Mouse (Mus musculus) stomach, embryonic 14.5 days (tissue): ENCODE measurements around the gene Zbtb49. TPM values are rescaled to one million over a fixed set of nuclear protein-coding genes. Genes with fewer than 3 reads are reported as not detected.
A peak's percentile ranks its signal among the peaks of the same experiment; 100 is the strongest.

ENCODE experiments used
- ATAC-seq: fragments of 200-750 bp; cut with Nextera tagmentation; 2 replicates; pipeline ENCODE4 v1.8.0; 2017; ENCODE audit warnings: low read depth, moderate TSS enrichment; ENCODE audit not compliant: insufficient number of reproducible peaks, insufficient read depth, low FRiP score
- H3K27ac ChIP-seq: fragments of 300-500 bp; sonication (generic); 2 replicates; pipeline ENCODE4 v1.5.1; 2014; ENCODE audit warnings: mild to moderate bottlenecking, low read length, moderate library complexity, mixed read lengths
- H3K27me3 ChIP-seq: fragments of 300-500 bp; sonication (generic); 2 replicates; pipeline ENCODE4 v1.6.1; 2014; ENCODE audit warnings: low read length, control low read depth, mixed read lengths; ENCODE audit not compliant: control insufficient read depth, insufficient read depth
- H3K36me3 ChIP-seq: fragments of 300-500 bp; sonication (generic); 2 replicates; pipeline ENCODE4 v1.6.1; 2014; ENCODE audit warnings: mild to moderate bottlenecking, control low read depth, low read length, moderate library complexity, mixed read lengths; ENCODE audit not compliant: control insufficient read depth, insufficient read depth
- H3K4me1 ChIP-seq: fragments of 300-500 bp; sonication (generic); 2 replicates; pipeline ENCODE4 v1.6.1; 2014; ENCODE audit warnings: low read length, control low read depth, mixed read lengths; ENCODE audit not compliant: control insufficient read depth, insufficient read depth
- H3K4me2 ChIP-seq: fragments of 300-500 bp; sonication (generic); replicated peaks from 2 replicates; pipeline ENCODE4 v1.6.1; 2014; ENCODE audit warnings: low read depth, low read length, control low read depth
- H3K4me3 ChIP-seq: fragments of 300-500 bp; sonication (generic); 2 replicates; pipeline ENCODE4 v1.5.1; 2014; ENCODE audit warnings: low read depth, low read length, control low read depth
- H3K9ac ChIP-seq: fragments of 300-500 bp; sonication (generic); replicated peaks from 2 replicates; pipeline ENCODE4 v1.6.1; 2014; ENCODE audit warnings: low read depth, mild to moderate bottlenecking, control low read depth, low read length, moderate library complexity, mixed read lengths
- H3K9me3 ChIP-seq: fragments of 300-500 bp; sonication (generic); 2 replicates; pipeline ENCODE4 v1.6.1; 2016; ENCODE audit warnings: low read depth, low read length, control low read depth; ENCODE audit not compliant: control insufficient read depth
- WGBS: fragments of 180-500 bp; shearing (Covaris S2); extraction: QIAGEN DNeasy Blood & Tissue Kit; methylation state at CpG from one replicate; pipeline ENCODE4 v1.1.7; 2014; 5-methylcytosine and 5-hydroxymethylcytosine counted together
- polyA plus RNA-seq: library from polyadenylated mRNA; unstranded; fragments of >200 nt; fragmentation: Nextera tagmentation; extraction: Ambion mirVana; gene quantifications from 2 replicates; pipeline ENCODE4 v1.2.1, GENCODE M21; 2014

Zbtb49 gene
- polyA plus RNA-seq, 1 experiment from 2014 or later, result 13.9 TPM

GRCm38 (mm10) chr5:38241966-38242365 is 21.7 kb upstream of the Zbtb49 start:
- no peaks in the 10 kb centered on the region for H3K27me3 ChIP-seq
- H3K27ac ChIP-seq, result no peak overlapping the region
- H3K36me3 ChIP-seq, result no peaks in the 10 kb centered on the region
- no peak overlapping the region for H3K9ac ChIP-seq
- no peaks in the 10 kb centered on the region for H3K4me1 ChIP-seq
- H3K4me2 ChIP-seq, result no peak overlapping the region
- H3K4me3 ChIP-seq, result no peak overlapping the region
- no peak for ATAC-seq
- 83% methylated on average over 6 of the region's 6 CpGs for WGBS
- H3K9me3 ChIP-seq, result no peaks in the 10 kb centered on the region

- Histone ChIP-seq H3K4me1 (no peaks in the 10 kb centered on the region), H3K36me3 (no peaks in the 10 kb centered on the region), H3K4me2 (no peak overlapping the region), H3K27ac (no peak overlapping the region), H3K4me3 (no peak overlapping the region), H3K9me3 (no peaks in the 10 kb centered on the region), H3K27me3 (no peaks in the 10 kb centered on the region), H3K9ac (no peak overlapping the region)
- ATAC-seq, result 0 out of 2 replicates have a peak, but pooled peaks have one; percentile 5
- 80% methylated on average over 3 of the region's 3 CpGs for WGBS
Observed at GRCm38 (mm10) chr5:38241473-38241834, 21.2 kb upstream of the Zbtb49 start.

DNA sequence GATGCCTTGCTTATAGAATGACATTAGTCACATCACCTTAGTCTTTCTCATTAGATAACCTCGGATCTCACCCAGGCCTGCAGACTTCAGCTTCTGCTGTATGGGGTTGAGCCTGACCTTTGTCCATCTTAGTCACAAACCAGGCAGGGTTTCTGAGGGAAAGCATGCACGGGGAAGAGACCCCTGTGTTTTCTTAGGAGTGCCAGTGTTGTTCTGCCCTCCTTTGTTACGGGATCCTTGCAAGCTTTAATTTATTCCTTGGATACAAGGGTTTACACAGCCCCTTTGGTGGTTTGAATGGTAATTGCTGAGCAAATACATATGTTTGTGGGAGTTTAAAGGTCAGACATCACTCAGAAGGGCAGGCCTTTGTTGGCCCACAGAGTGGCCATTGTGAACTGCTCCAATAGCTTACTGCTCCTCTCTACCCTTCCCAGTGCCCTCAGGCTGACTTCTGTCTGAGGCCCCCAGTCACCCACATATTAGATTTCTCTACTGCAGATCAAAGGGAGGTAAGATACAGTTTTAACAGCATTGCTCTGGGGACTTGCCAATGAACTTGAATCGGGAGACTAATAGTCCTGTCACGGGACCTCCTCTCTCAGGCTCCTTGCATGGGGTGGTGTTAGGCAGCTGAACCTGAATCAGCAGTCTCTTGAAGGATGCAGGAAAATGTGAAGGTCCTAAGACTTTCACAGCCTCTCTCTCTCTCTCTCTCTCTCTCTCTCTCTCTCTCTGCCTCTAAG is 20.6 kb upstream of the Zbtb49 start:
- no peak overlapping the region for H3K4me2 ChIP-seq
- no peak overlapping the region for H3K4me3 ChIP-seq
- no peaks in the 10 kb centered on the region for H3K4me1 ChIP-seq
- no peaks in the 10 kb centered on the region for H3K9me3 ChIP-seq
- no peaks in the 10 kb centered on the region for H3K27me3 ChIP-seq
- WGBS, result 48% methylated on average over 5 of the region's 5 CpGs
- H3K36me3 ChIP-seq, result no peaks in the 10 kb centered on the region
- H3K9ac ChIP-seq, result no peak overlapping the region
- peak; percentile 81 for ATAC-seq
- no peak overlapping the region for H3K27ac ChIP-seq

- Histone ChIP-seq H3K4me3 (no peak overlapping the region), H3K27ac (no peak overlapping the region), H3K9me3 (no peaks in the 10 kb centered on the region), H3K4me2 (no peak overlapping the region), H3K36me3 (peaks cover 8% of the 10 kb centered on the region; the same call in 1 of the 2 replicates), H3K27me3 (no peaks in the 10 kb centered on the region), H3K4me1 (no peaks in the 10 kb centered on the region), H3K9ac (no peak overlapping the region)
- WGBS, result 93% methylated on average over 2 of the region's 2 CpGs
- ATAC-seq, result no peak
Observed at GRCm38 (mm10) chr5:38236627-38237026, 16.4 kb upstream of the Zbtb49 start.

DNA sequence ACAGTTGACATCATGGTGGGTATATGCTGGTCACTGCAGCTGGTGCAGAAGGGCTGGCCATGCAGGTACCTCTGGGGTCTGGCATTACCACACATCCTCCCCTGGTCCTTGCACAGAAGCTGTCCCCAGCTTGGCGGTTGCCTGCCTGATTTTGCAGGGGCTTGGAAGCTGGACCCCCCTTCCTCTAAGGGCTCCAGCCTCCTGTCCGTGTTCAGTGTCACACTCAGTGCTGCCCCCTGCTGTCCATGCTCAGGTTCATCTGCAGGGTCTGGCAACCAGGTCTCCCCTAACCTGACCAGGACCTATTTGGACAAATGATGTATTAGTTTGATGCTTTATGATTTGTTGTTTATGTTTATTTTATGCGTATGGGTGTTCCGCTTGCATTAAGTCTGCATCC is 15.2 kb upstream of the Zbtb49 start:
- Histone ChIP-seq H3K27ac (no peak overlapping the region), H3K27me3 (no peaks in the 10 kb centered on the region), H3K4me3 (no peak overlapping the region), H3K4me1 (no peaks in the 10 kb centered on the region), H3K4me2 (no peak overlapping the region), H3K36me3 (peaks cover 19% of the 10 kb centered on the region), H3K9me3 (no peaks in the 10 kb centered on the region), H3K9ac (no peak overlapping the region)
- no peak for ATAC-seq
- 59% methylated on average over 4 of the region's 4 CpGs for WGBS

GRCm38 (mm10) chr5:38219771-38220307 is 418 bp downstream of the Zbtb49 start:
- H3K9me3 ChIP-seq, result no peaks in the 10 kb centered on the region
- H3K27ac ChIP-seq, result 0 out of 2 replicates have a peak overlapping the region, but pooled peaks have one; percentile 48
- under 1% methylated on average over 35 of the region's 35 CpGs for WGBS
- no peaks in the 10 kb centered on the region for H3K27me3 ChIP-seq
- ATAC-seq, result peak; percentile 74
- peaks cover 11% of the 10 kb centered on the region; the same call in 1 of the 2 replicates for H3K36me3 ChIP-seq
- peak overlapping the region; percentile 65 for H3K9ac ChIP-seq
- peaks cover 14% of the 10 kb centered on the region for H3K4me1 ChIP-seq
- H3K4me2 ChIP-seq, result peak overlapping the region; percentile 45
- H3K4me3 ChIP-seq, result peak overlapping the region; percentile 93

- Histone ChIP-seq H3K4me2 (no peak overlapping the region), H3K4me1 (no peaks in the 10 kb centered on the region), H3K27me3 (no peaks in the 10 kb centered on the region), H3K9me3 (no peaks in the 10 kb centered on the region), H3K27ac (no peak overlapping the region), H3K36me3 (peaks cover 43% of the 10 kb centered on the region), H3K9ac (no peak overlapping the region), H3K4me3 (no peak overlapping the region)
- WGBS, result 75% methylated on average over 6 of the region's 6 CpGs
- no peak for ATAC-seq
Observed at GRCm38 (mm10) chr5:38213009-38213408, 7.2 kb downstream of the Zbtb49 start.

- 90% methylated on average over 8 of the region's 8 CpGs for WGBS
- Histone ChIP-seq H3K4me2 (no peak overlapping the region), H3K27me3 (no peaks in the 10 kb centered on the region), H3K36me3 (peaks cover 41% of the 10 kb centered on the region), H3K4me3 (no peak overlapping the region), H3K27ac (no peak overlapping the region), H3K9me3 (no peaks in the 10 kb centered on the region), H3K9ac (no peak overlapping the region), H3K4me1 (no peaks in the 10 kb centered on the region)
- no peak for ATAC-seq
Observed at GRCm38 (mm10) chr5:38211691-38212090, 8.6 kb downstream of the Zbtb49 start.
